Mouse (Mus musculus) heart, embryonic 16.5 days (tissue): ENCODE data around the gene Dync1li2. TPM values are rescaled to one million over a fixed set of nuclear protein-coding genes. Genes with fewer than 3 reads are reported as not detected.
A peak's percentile ranks its signal among the peaks of the same experiment; 100 is the strongest.

Experiments used
- ATAC-seq: fragments of 200-750 bp; cut with Nextera tagmentation; replicated peaks from 2 replicates; pipeline ENCODE4 v1.8.0; 2017; ENCODE audit warnings: moderate number of reproducible peaks; ENCODE audit not compliant: insufficient read depth, low FRiP score; ENCODE audit errors: extremely low read depth
- H3K27ac ChIP-seq: fragments of 300-500 bp; sonication (generic); 2 replicates; pipeline ENCODE4 v1.5.1; 2014; ENCODE audit warnings: mild to moderate bottlenecking, low read length, control low read depth, moderate library complexity
- H3K27me3 ChIP-seq: fragments of 300-500 bp; sonication (generic); 2 replicates; pipeline ENCODE4 v1.6.1; 2014; ENCODE audit warnings: low read length, mixed read lengths; ENCODE audit not compliant: control insufficient read depth, insufficient read depth
- H3K36me3 ChIP-seq: fragments of 300-500 bp; sonication (generic); 2 replicates; pipeline ENCODE4 v1.6.1; 2014; ENCODE audit not compliant: control insufficient read depth, insufficient read depth
- H3K4me1 ChIP-seq: fragments of 300-500 bp; sonication (generic); 2 replicates; pipeline ENCODE4 v1.6.1; 2014; ENCODE audit warnings: low read length, mixed read lengths; ENCODE audit not compliant: control insufficient read depth, insufficient read depth
- H3K4me2 ChIP-seq: fragments of 300-500 bp; sonication (generic); 2 replicates; pipeline ENCODE4 v1.6.1; 2014; ENCODE audit warnings: low read depth, mild to moderate bottlenecking, control low read depth, low read length
- H3K4me3 ChIP-seq: fragments of 300-500 bp; sonication (generic); 2 replicates; pipeline ENCODE4 v1.5.1; 2014; ENCODE audit warnings: mild to moderate bottlenecking, control low read depth, low read length
- H3K9ac ChIP-seq: fragments of 300-500 bp; sonication (generic); 2 replicates; pipeline ENCODE4 v1.6.1; 2014; ENCODE audit warnings: low read length, control low read depth
- H3K9me3 ChIP-seq: fragments of 300-500 bp; sonication (generic); replicated peaks from 2 replicates; pipeline ENCODE4 v1.6.1; 2016; ENCODE audit warnings: low read length; ENCODE audit not compliant: control insufficient read depth
- WGBS: fragments of 180-500 bp; shearing (Covaris S2); extraction: QIAGEN DNeasy Blood & Tissue Kit; methylation state at CpG from one replicate; pipeline ENCODE4 v1.1.7; 2014; 5-methylcytosine and 5-hydroxymethylcytosine counted together
- polyA plus RNA-seq: library from polyadenylated mRNA; unstranded; fragments of >200 nt; fragmentation: Nextera tagmentation; extraction: Ambion mirVana; gene quantifications from 2 replicates; pipeline ENCODE4 v1.2.1, GENCODE M21; 2015

Dync1li2 gene
- polyA plus RNA-seq, 1 experiment from 2014 or later, result 54.2 TPM

GRCm38 (mm10) chr8:104380269-104380668 lies 62.6 kb downstream of the Dync1li2 start:
- 74% methylated on average over 7 of the region's 7 CpGs for WGBS
- no peaks in the 10 kb centered on the region for H3K27me3 ChIP-seq
- no peak for ATAC-seq
- H3K4me3 ChIP-seq, result no peak overlapping the region
- H3K27ac ChIP-seq, result no peak overlapping the region
- no peak overlapping the region for H3K4me2 ChIP-seq
- no peaks in the 10 kb centered on the region for H3K36me3 ChIP-seq
- H3K4me1 ChIP-seq, result peaks cover 35% of the 10 kb centered on the region
- H3K9ac ChIP-seq, result no peak overlapping the region
- H3K9me3 ChIP-seq, result no peaks in the 10 kb centered on the region

GRCm38 (mm10) chr8:104379301-104379836 lies 63.5 kb downstream of the Dync1li2 start:
- Histone ChIP-seq H3K27me3 (no peaks in the 10 kb centered on the region), H3K4me3 (no peak overlapping the region), H3K9ac (no peak overlapping the region), H3K9me3 (no peaks in the 10 kb centered on the region), H3K4me1 (peaks cover 40% of the 10 kb centered on the region), H3K4me2 (no peak overlapping the region), H3K36me3 (no peaks in the 10 kb centered on the region), H3K27ac (no peak overlapping the region)
- 66% methylated on average over 10 of the region's 10 CpGs for WGBS
- no peak for ATAC-seq

GRCm38 (mm10) chr8:104376669-104377068 lies 66.2 kb downstream of the Dync1li2 start:
- no peak overlapping the region for H3K9ac ChIP-seq
- H3K27ac ChIP-seq, result peak overlapping the region; percentile 42; the same call in 1 of the 2 replicates
- ATAC-seq, result no peak
- no peak overlapping the region for H3K4me2 ChIP-seq
- no peaks in the 10 kb centered on the region for H3K9me3 ChIP-seq
- H3K4me1 ChIP-seq, result peaks cover 26% of the 10 kb centered on the region
- no peaks in the 10 kb centered on the region for H3K36me3 ChIP-seq
- WGBS, result 70% methylated on average over 11 of the region's 11 CpGs
- no peaks in the 10 kb centered on the region for H3K27me3 ChIP-seq
- no peak overlapping the region for H3K4me3 ChIP-seq

GRCm38 (mm10) chr8:104375959-104376358 lies 66.9 kb downstream of the Dync1li2 start:
- Histone ChIP-seq H3K9ac (peak overlapping the region; percentile 59), H3K27me3 (no peaks in the 10 kb centered on the region)

GRCm38 (mm10) chr8:104374864-104375846 lies 67.7 kb downstream of the Dync1li2 start:
- Histone ChIP-seq H3K27ac (peak overlapping the region; percentile 91), H3K9ac (peak overlapping the region; percentile 59), H3K4me3 (no peak overlapping the region), H3K9me3 (no peaks in the 10 kb centered on the region), H3K36me3 (no peaks in the 10 kb centered on the region), H3K27me3 (no peaks in the 10 kb centered on the region), H3K4me1 (peaks cover 26% of the 10 kb centered on the region), H3K4me2 (peak overlapping the region; percentile 38)
- peak; percentile 64 for ATAC-seq
- 26% methylated on average over 14 of the region's 14 CpGs for WGBS

More at GRCm38 (mm10) chr8:104375959-104376358, 66.9 kb downstream of the Dync1li2 start:
- WGBS, result 56% methylated on average over 5 of the region's 5 CpGs
- Histone ChIP-seq H3K4me3 (no peak overlapping the region; the same call in 1 of the 2 replicates), H3K4me2 (peak overlapping the region; percentile 38), H3K4me1 (peaks cover 26% of the 10 kb centered on the region), H3K27ac (peak overlapping the region; percentile 91), H3K36me3 (no peaks in the 10 kb centered on the region), H3K9me3 (no peaks in the 10 kb centered on the region)
- ATAC-seq, result no peak

GRCm38 (mm10) chr8:104374269-104374668 lies 68.6 kb downstream of the Dync1li2 start:
- WGBS, result 66% methylated on average over 11 of the region's 11 CpGs
- Histone ChIP-seq H3K27ac (peak overlapping the region; percentile 25; the same call in 1 of the 2 replicates), H3K9me3 (no peaks in the 10 kb centered on the region), H3K9ac (no peak overlapping the region), H3K4me2 (no peak overlapping the region), H3K4me1 (peaks cover 32% of the 10 kb centered on the region), H3K4me3 (no peak overlapping the region), H3K27me3 (no peaks in the 10 kb centered on the region), H3K36me3 (no peaks in the 10 kb centered on the region)
- ATAC-seq, result no peak

GRCm38 (mm10) chr8:104373779-104374178 lies 69.1 kb downstream of the Dync1li2 start:
- no peak overlapping the region for H3K4me2 ChIP-seq
- ATAC-seq, result no peak
- no peak overlapping the region for H3K9ac ChIP-seq
- 69% methylated on average over 11 of the region's 11 CpGs for WGBS
- H3K9me3 ChIP-seq, result no peaks in the 10 kb centered on the region
- H3K36me3 ChIP-seq, result no peaks in the 10 kb centered on the region
- H3K4me3 ChIP-seq, result no peak overlapping the region
- peak overlapping the region; percentile 25; the same call in 1 of the 2 replicates for H3K27ac ChIP-seq
- no peaks in the 10 kb centered on the region for H3K27me3 ChIP-seq
- H3K4me1 ChIP-seq, result peaks cover 32% of the 10 kb centered on the region

GRCm38 (mm10) chr8:104371121-104371520 lies 71.7 kb downstream of the Dync1li2 start:
- no peak overlapping the region for H3K4me3 ChIP-seq
- no peak for ATAC-seq
- no peaks in the 10 kb centered on the region for H3K36me3 ChIP-seq
- no peak overlapping the region for H3K9ac ChIP-seq
- H3K27ac ChIP-seq, result no peak overlapping the region
- no peaks in the 10 kb centered on the region for H3K27me3 ChIP-seq
- peaks cover 29% of the 10 kb centered on the region for H3K4me1 ChIP-seq
- no peak overlapping the region for H3K4me2 ChIP-seq
- H3K9me3 ChIP-seq, result no peaks in the 10 kb centered on the region
- WGBS, result 90% methylated on average over 6 of the region's 6 CpGs

GRCm38 (mm10) chr8:104370071-104370470 lies 72.8 kb downstream of the Dync1li2 start:
- no peak overlapping the region for H3K4me3 ChIP-seq

More at GRCm38 (mm10) chr8:104370071-104370470, 72.8 kb downstream of the Dync1li2 start:
- H3K9me3 ChIP-seq, result no peaks in the 10 kb centered on the region
- no peak overlapping the region for H3K4me2 ChIP-seq
- 69% methylated on average over 6 of the region's 6 CpGs for WGBS
- no peaks in the 10 kb centered on the region for H3K36me3 ChIP-seq
- no peak overlapping the region for H3K27ac ChIP-seq
- no peaks in the 10 kb centered on the region for H3K27me3 ChIP-seq
- no peak for ATAC-seq
- H3K9ac ChIP-seq, result no peak overlapping the region
- H3K4me1 ChIP-seq, result peaks cover 19% of the 10 kb centered on the region
